Mouse (Mus musculus) spleen, adult 2 months (tissue): Measurements from ENCODE around the gene Lhfpl2. TPM values are rescaled to one million over a fixed set of nuclear protein-coding genes. Genes with fewer than 3 reads are reported as not detected.

ENCODE experiments used
- DNase-seq, 2 experiments: peaks; one replicate each; pipeline versions ENCODE4 v3.0.0 to v3.0.0-alpha.2; 2012 to 2021; ENCODE audit warnings: low spot score in 2 of 2, low read depth in 1 of 2
- H3K27ac ChIP-seq: fragments of 200-500 bp; 2 replicates; pipeline ENCODE4 v1.5.1; 2012; ENCODE audit warnings: low read length, inconsistent platforms; ENCODE audit not compliant: insufficient read depth
- H3K27me3 ChIP-seq: fragments of 200-500 bp; 2 replicates; pipeline ENCODE4 v1.6.1; 2012; ENCODE audit warnings: mild to moderate bottlenecking, moderate library complexity, low read length, inconsistent platforms; ENCODE audit not compliant: control insufficient read depth, insufficient read depth
- H3K36me3 ChIP-seq: fragments of 200-500 bp; 2 replicates; pipeline ENCODE4 v1.6.1; 2012; ENCODE audit warnings: mild to moderate bottlenecking, low read length, inconsistent platforms; ENCODE audit not compliant: control insufficient read depth, insufficient read depth
- H3K4me1 ChIP-seq: fragments of 200-500 bp; 2 replicates; pipeline ENCODE4 v1.6.1; 2011; ENCODE audit warnings: inconsistent platforms; ENCODE audit not compliant: control insufficient read depth, insufficient read depth, insufficient read length
- H3K4me3 ChIP-seq: fragments of 200-500 bp; 2 replicates; pipeline ENCODE4 v1.5.1; 2011; ENCODE audit warnings: mild to moderate bottlenecking, inconsistent platforms; ENCODE audit not compliant: insufficient read depth, insufficient read length; ENCODE audit errors: extremely low read depth
- CTCF ChIP-seq: fragments of 200-500 bp; IDR thresholded peaks from 2 replicates; pipeline ENCODE4 v1.5.1; 2011; ENCODE audit warnings: mild to moderate bottlenecking, inconsistent platforms; ENCODE audit not compliant: insufficient read depth, insufficient read length, insufficient replicate concordance; ENCODE audit errors: extremely low read depth
- POLR2A ChIP-seq: fragments of 200-500 bp; IDR thresholded peaks from 2 replicates; pipeline ENCODE4 v1.6.1; 2011; ENCODE audit warnings: low read depth, low read length, inconsistent platforms
- WGBS: fragments of 180-500 bp; shearing (Covaris S2); methylation state at CpG from one replicate; pipeline ENCODE4 v1.1.7; 2018; 5-methylcytosine and 5-hydroxymethylcytosine counted together
- polyA plus RNA-seq: library from polyadenylated mRNA; depleted of rRNA; stranded (reverse); fragments of >200 nt; gene quantifications from 2 replicates; pipeline ENCODE4 v1.2.3, GENCODE M21; 2012

Lhfpl2 gene
- polyA plus RNA-seq, 1 experiment: 4.8 TPM

DNA sequence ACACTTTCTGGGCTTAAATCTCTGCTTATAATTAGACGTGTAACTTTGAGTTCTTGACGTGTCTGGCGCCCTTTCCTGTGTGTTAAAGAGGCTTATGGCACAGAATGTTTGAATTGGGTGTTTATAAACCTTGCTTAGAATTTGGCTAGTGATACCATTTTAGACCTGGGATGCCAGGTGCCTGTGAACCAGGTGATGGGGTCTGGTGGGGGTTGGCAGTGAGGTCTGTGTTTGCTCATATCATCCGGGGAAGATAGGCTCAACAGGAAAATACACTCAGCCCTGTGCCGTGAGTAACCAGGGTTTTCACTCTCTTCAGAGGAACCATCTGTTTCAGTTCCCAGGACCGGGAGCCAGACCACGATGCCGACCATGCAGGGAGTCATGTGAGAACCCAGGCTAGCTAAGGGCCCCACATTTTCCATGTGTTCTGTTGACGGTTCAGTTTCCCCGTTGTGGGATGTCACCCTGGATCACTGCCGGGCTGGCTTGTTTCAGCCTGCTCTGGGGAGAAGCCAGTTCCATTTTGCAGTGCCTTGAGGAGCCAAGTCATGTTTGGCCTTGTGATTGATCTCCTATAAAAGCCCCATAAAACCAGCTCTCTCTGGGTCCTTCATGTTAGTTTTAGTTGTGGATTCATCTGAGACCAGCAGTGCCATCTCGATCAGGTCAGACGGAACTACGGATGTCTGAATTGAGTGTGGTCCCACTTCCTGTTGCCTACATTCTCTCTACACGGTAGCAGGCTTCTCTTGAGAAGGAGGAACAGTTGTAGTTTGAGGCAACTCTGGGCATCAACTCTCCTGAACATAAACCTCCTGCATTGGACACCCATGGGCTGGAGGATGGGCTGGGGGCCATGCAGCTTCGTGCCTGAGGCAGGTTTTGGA is 65.4 kb downstream of the Lhfpl2 start:
- Histone ChIP-seq H3K4me3 (no peak overlapping the region), H3K36me3 (no peaks in the 10 kb centered on the region), H3K27ac (no peak overlapping the region), H3K4me1 (peaks cover 7% of the 10 kb centered on the region; the same call in 1 of the 2 replicates), H3K27me3 (no peaks in the 10 kb centered on the region)
- TF ChIP-seq POLR2A (no peak), CTCF (no peak)
- 54% methylated on average over 16 of the region's 16 CpGs for WGBS
- no peak for DNase-seq

DNA sequence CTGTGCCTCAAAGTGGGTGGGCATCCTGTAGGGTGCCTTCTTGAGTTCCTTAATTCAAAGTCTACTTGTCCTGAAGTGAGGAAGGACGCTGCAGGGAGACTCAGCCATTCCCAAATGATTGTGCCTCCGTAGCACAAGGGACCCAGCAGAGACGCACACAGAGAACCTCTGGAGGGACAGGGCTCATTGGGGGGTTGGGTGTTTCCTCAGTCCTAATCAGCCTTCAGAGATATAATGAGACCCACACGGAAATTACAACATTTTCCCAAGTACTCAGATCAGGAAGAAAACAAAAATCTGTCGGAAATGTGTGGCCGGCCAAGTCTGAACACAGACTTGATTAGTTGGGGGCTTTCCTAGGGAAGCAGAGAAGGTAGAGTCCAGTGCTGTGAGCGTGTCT is 72.8 kb downstream of the Lhfpl2 start:
- 80% methylated on average over 7 of the region's 7 CpGs for WGBS
- Histone ChIP-seq H3K27ac (no peak overlapping the region), H3K36me3 (no peaks in the 10 kb centered on the region), H3K4me3 (no peak overlapping the region), H3K4me1 (no peaks in the 10 kb centered on the region; the same call in 1 of the 2 replicates), H3K27me3 (no peaks in the 10 kb centered on the region)
- no peak for TF ChIP-seq POLR2A
- TF ChIP-seq CTCF: no peak
- DNase-seq: no peak

DNA sequence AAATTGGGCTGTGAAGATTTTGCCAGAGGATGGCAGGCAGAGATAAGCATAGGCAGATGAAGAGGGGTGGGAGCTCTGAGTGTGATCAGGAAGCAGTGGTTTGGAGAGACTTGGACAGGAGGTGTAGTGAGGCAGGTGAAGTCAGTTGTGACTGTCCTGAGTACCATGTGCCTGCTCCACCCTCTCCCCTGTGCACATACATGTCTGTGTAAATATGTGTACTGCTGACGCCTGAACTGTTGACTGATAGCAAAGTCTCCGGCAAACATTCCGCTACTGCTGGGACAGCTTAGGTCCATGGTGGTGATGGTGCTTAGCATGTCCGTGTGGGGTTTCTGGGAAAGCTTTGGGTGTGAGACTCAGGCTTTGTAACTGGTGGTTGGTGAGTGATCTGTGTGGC is 73.5 kb downstream of the Lhfpl2 start:
- H3K27ac ChIP-seq: no peak overlapping the region
- H3K4me3 ChIP-seq: no peak overlapping the region
- TF ChIP-seq POLR2A (no peak), CTCF (no peak)
- DNase-seq: no peak
- H3K36me3 ChIP-seq: no peaks in the 10 kb centered on the region
- H3K27me3 ChIP-seq: no peaks in the 10 kb centered on the region
- WGBS: 94% methylated on average over 4 of the region's 4 CpGs
- no peaks in the 10 kb centered on the region; the same call in 1 of the 2 replicates for H3K4me1 ChIP-seq

DNA sequence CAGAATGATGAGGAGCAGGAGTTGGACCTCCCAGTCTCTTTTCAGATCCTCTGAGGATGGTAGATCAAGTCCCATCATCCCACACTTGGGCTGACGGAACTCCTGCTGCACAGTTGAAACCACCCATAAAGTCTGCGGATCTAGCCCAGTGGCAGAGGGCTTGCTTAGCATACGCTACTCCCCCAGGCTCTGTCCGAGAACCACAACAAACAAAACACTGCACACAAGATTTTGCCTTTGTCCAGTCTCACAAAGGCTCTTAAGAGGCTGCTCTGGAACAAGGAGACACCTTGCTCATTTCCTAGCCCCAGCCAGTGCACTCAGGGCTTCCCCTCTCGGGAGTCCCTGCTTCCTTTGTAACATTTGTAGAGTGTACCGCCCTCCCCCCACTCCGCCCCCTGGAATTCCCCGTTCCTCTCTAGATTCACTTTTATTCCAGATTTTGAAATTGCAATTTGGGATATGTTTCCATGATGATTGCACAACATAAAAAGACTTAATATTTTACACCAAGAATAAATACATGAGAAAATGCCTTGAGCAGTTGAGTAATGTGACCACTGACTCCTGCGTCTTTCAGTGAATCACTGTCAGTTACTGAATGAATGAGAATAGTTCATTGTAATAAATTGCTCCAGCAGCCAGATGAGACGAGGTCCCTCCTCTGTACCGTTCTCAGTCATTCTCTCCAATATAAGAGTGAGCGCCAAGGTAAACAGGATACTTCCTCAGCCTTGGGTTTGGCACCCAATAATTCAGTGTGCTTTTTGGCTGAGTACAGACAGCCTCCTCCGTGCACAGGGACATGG is 74.8 kb downstream of the Lhfpl2 start:
- TF ChIP-seq CTCF (no peak), POLR2A (no peak)
- H3K36me3 ChIP-seq: no peaks in the 10 kb centered on the region
- H3K4me3 ChIP-seq: no peak overlapping the region
- no peak overlapping the region for H3K27ac ChIP-seq
- 70% methylated on average over 13 of the region's 13 CpGs for WGBS
- H3K27me3 ChIP-seq: no peaks in the 10 kb centered on the region
- no peak for DNase-seq
- H3K4me1 ChIP-seq: no peaks in the 10 kb centered on the region; the same call in 1 of the 2 replicates

DNA sequence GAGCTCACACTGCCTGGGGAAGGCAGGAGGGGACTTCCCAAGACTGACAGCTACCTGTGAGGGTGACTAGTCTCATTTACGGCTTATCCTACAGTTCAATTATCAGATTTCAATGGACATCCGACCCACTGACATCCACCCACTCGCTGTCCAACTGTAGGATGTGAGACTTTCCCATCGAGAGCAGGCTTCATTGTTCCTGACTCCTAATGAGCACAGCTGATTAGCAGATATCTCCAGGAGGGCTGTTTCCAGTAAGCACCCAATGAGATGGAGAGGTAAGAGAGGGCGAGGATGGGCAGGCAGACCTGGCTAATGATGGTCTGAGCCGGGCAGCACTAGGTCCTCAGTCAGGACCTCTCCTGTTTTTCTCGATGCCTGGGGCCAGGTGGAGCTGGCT is 77.0 kb downstream of the Lhfpl2 start:
- H3K36me3 ChIP-seq: no peaks in the 10 kb centered on the region
- no peak overlapping the region for H3K27ac ChIP-seq
- WGBS: 89% methylated on average over 7 of the region's 7 CpGs
- no peak for DNase-seq
- H3K4me1 ChIP-seq: no peaks in the 10 kb centered on the region; the same call in 1 of the 2 replicates
- TF ChIP-seq CTCF (no peak), POLR2A (no peak)
- no peak overlapping the region for H3K4me3 ChIP-seq
- no peaks in the 10 kb centered on the region for H3K27me3 ChIP-seq

- no peak for DNase-seq
- WGBS: 87% methylated on average over 7 of the region's 7 CpGs
- no peak overlapping the region for H3K27ac ChIP-seq
- H3K36me3 ChIP-seq: no peaks in the 10 kb centered on the region
- TF ChIP-seq POLR2A: no peak
- TF ChIP-seq CTCF: no peak
- no peak overlapping the region for H3K4me3 ChIP-seq
- H3K4me1 ChIP-seq: no peaks in the 10 kb centered on the region; the same call in 1 of the 2 replicates
- H3K27me3 ChIP-seq: no peaks in the 10 kb centered on the region
Observed at GRCm38 (mm10) chr13:94135180-94135579, 77.6 kb downstream of the Lhfpl2 start.
